Mouse (Mus musculus) heart, postnatal 10 days (tissue): ENCODE measurements at regions not wholly inside any gene's neighbourhood (a gene's known extent, or its start where the extent isn't known, plus 50 kb on each side); places are given as distances from the start of the nearest gene placed in this dataset.

Experiments used
- DNase-seq, 2 experiments: peaks; one replicate each; pipeline ENCODE4 v3.0.0; 2021
- intact Hi-C: fragments of 180-260 bp; cut with DNase I; formaldehyde crosslinking; loops from one replicate; pipeline ENCODE4 v1.15.1; 2025

- intact Hi-C loops, result no loop called here
- DNase-seq, result no peak
Observed at GRCm38 (mm10) chr9:30533780-30534343, 107.0 kb downstream of the Snx19 start.

- DNase-seq, result no peak
- intact Hi-C loops, result no loop called here
Observed at GRCm38 (mm10) chr9:30533091-30533779, 106.3 kb downstream of the Snx19 start.

GRCm38 (mm10) chr9:30525086-30525485, 98.2 kb downstream of the Snx19 start:
- DNase-seq, result no peak
- intact Hi-C loops, result no loop called here

GRCm38 (mm10) chr9:30524401-30525066, 97.6 kb downstream of the Snx19 start:
- peak in 1 of 2 experiments; percentile 14 for DNase-seq
- intact Hi-C loops, result no loop called here

- intact Hi-C loops, result no loop called here
- DNase-seq, result peak in 1 of 2 experiments; percentile 34
Observed at GRCm38 (mm10) chr9:30523852-30524251, 96.9 kb downstream of the Snx19 start.

- intact Hi-C loops, result no loop called here
- peak; percentile 50 to 66 for DNase-seq
Observed at GRCm38 (mm10) chr9:30522595-30523350, 95.9 kb downstream of the Snx19 start.

- intact Hi-C loops, result no loop called here
- DNase-seq, result no peak
Observed at GRCm38 (mm10) chr9:30521556-30522240, 94.8 kb downstream of the Snx19 start.

- DNase-seq, result peak in 1 of 2 experiments; percentile 14
- intact Hi-C loops, result no loop called here
Observed at GRCm38 (mm10) chr9:30520853-30521439, 94.0 kb downstream of the Snx19 start.

- DNase-seq, result no peak
- intact Hi-C loops, result no loop called here
Observed at GRCm38 (mm10) chr9:30520116-30520515, 93.2 kb downstream of the Snx19 start.

- intact Hi-C loops, result no loop called here
- DNase-seq, result no peak
Observed at GRCm38 (mm10) chr9:30519231-30519630, 92.3 kb downstream of the Snx19 start.
